Mouse (Mus musculus) heart, embryonic 10.5 days (tissue): ENCODE data around the gene Fam53b. TPM values are rescaled to one million over a fixed set of nuclear protein-coding genes. Genes with fewer than 3 reads are reported as not detected.

Experiments
- DNase-seq: peaks from one replicate; pipeline ENCODE4 v3.0.0-alpha.2; 2017; ENCODE audit warnings: low spot score
- H3K27ac ChIP-seq: fragments of 300-500 bp; sonication (generic); 2 replicates; pipeline ENCODE4 v1.5.1; 2016; ENCODE audit warnings: mild to moderate bottlenecking
- H3K27me3 ChIP-seq: fragments of 300-500 bp; sonication (generic); 2 replicates; pipeline ENCODE4 v1.6.1; 2016; ENCODE audit warnings: mild to moderate bottlenecking; ENCODE audit not compliant: poor library complexity, insufficient read depth, severe bottlenecking
- H3K36me3 ChIP-seq: fragments of 300-500 bp; sonication (generic); 2 replicates; pipeline ENCODE4 v1.6.1; 2016; ENCODE audit warnings: mild to moderate bottlenecking, moderate library complexity
- H3K4me1 ChIP-seq: fragments of 300-500 bp; sonication (generic); 2 replicates; pipeline ENCODE4 v1.6.1; 2016; ENCODE audit warnings: mild to moderate bottlenecking
- H3K4me3 ChIP-seq: fragments of 300-500 bp; sonication (generic); 2 replicates; pipeline ENCODE4 v1.5.1; 2016; ENCODE audit warnings: mild to moderate bottlenecking, moderate library complexity
- H3K9me3 ChIP-seq: fragments of 300-500 bp; sonication (generic); 2 replicates; pipeline ENCODE4 v1.6.1; 2016; ENCODE audit warnings: mild to moderate bottlenecking, moderate library complexity
- WGBS: fragments of 180-500 bp; shearing (Covaris S2); methylation state at CpG from one replicate; pipeline ENCODE4 v1.1.7; 2016; 5-methylcytosine and 5-hydroxymethylcytosine counted together
- polyA plus RNA-seq: library from polyadenylated mRNA; unstranded; fragments of >200 nt; fragmentation: Nextera tagmentation; extraction: Ambion mirVana; gene quantifications from 2 replicates; pipeline ENCODE4 v1.2.1, GENCODE M21; 2016

Gene Fam53b
- polyA plus RNA-seq, 1 experiment from 2014 or later = 17.7 TPM

DNA sequence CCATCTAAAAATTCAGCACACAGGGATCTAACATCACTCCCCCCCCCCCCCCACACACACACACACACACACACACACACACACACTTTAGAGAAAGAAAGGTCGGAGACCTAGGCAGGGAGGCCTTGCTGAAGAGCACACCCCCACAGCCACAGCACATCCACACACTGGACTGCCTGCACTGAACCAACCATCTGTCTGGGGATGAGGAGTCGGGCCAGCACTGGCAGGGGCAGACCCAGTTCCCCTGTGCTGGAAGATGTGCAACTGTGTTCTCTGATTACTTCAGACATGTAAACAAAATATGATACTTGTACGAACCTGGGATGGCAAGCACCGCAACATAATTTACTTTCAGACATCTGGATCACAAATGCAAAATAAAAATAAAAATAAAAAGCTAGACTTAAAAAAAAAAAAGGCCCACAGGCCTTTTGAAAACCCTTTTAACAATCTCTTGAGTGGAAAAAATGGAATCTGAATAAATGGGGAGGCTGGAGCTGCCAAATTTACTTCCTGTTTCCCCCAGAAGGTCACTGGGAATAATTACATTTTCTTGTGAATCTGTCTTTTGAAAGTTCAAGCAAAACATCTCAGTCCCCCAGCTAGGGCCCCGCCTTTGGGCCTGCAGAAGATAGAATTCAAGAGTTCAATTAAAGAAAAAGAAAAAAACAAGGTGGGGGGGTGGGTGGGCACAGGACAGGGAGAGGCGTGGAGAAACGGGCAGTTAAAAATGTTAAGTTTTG is 5.5 kb downstream of the Fam53b start:
- no peak overlapping the region for H3K4me3 ChIP-seq
- no peak for DNase-seq
- no peaks in the 10 kb centered on the region for H3K36me3 ChIP-seq
- H3K27ac ChIP-seq = peak overlapping the region; percentile 84
- peaks cover 97% of the 10 kb centered on the region for H3K4me1 ChIP-seq
- 49% methylated on average over 7 of the region's 7 CpGs for WGBS
- no peaks in the 10 kb centered on the region for H3K27me3 ChIP-seq
- no peaks in the 10 kb centered on the region for H3K9me3 ChIP-seq

DNA sequence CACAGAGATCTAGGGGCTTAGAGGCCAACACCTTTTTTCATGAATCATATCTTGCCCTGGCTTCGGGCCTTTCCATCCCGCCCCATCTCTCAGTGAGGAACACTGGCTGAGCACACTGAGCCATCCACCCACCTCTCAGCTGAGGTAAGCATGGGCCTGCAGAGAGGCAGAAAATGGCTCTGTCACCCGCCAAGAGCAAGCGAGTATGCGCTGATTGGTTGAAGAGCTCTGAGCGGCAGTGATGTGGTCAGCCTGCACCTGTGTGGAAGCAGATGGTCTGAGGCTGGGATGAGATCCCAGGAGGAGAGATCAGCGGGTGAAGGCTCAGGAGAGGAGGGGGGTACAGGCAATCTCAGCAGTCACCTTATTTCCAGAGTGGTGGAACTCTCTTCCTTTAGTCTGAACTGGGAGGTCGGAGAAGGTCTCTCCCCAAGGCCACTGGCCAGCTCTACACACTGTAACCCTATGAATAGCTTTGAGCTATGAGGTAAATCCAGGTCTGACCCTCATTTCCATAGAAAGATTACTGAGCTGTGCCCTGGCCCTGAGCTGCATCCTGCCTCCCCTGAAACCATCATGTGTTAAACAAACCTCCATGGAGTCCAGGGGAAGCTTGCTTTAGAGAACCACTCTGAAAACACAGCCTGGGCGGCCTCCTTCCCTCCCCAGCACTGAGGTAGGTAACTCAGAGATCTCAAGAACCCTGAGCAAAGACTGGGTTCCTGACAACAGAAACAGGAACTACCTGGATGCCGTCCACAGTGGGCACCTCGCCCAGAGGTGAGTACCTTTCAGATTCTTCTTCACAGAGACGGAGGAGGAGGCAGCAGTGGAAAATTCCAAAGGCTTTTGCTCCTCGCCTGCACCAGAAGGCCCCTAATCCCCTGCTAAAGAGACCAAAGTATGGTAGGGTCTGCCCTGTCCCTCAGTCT is 6.5 kb downstream of the Fam53b start:
- H3K27me3 ChIP-seq = no peaks in the 10 kb centered on the region
- 57% methylated on average over 13 of the region's 13 CpGs for WGBS

DNA sequence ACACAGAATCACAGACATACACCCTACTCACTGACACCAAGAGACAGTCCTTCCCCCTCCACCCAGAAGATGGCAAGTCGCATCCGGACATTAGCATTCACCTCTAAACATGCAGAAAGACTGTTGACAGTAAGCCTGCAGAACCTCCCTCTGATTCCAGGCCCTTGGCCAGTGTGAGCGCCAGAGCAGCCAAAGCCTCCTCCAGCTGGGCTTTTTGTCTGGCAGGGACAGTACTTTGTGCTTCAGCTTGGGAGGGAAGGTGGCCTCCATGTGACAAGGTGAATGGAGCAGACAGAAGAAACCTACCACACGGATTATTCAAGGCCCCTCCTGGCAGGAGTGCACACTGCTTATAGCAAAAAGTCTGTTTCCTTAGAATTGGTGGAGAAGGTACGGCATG is 7.4 kb downstream of the Fam53b start:
- no peaks in the 10 kb centered on the region for H3K27me3 ChIP-seq
- peak overlapping the region; percentile 73 for H3K27ac ChIP-seq
- H3K36me3 ChIP-seq = no peaks in the 10 kb centered on the region
- WGBS = 68% methylated on average over 5 of the region's 5 CpGs
- no peaks in the 10 kb centered on the region for H3K9me3 ChIP-seq
- H3K4me3 ChIP-seq = no peak overlapping the region
- peak; percentile 64 for DNase-seq
- H3K4me1 ChIP-seq = peaks cover 97% of the 10 kb centered on the region

More for the DNA sequence above, 6.5 kb downstream of the Fam53b start:
- peak; percentile 73 for DNase-seq
- H3K36me3 ChIP-seq = no peaks in the 10 kb centered on the region
- H3K9me3 ChIP-seq = no peaks in the 10 kb centered on the region
- no peak overlapping the region for H3K4me3 ChIP-seq
- peaks cover 97% of the 10 kb centered on the region for H3K4me1 ChIP-seq
- H3K27ac ChIP-seq = peak overlapping the region; percentile 73

DNA sequence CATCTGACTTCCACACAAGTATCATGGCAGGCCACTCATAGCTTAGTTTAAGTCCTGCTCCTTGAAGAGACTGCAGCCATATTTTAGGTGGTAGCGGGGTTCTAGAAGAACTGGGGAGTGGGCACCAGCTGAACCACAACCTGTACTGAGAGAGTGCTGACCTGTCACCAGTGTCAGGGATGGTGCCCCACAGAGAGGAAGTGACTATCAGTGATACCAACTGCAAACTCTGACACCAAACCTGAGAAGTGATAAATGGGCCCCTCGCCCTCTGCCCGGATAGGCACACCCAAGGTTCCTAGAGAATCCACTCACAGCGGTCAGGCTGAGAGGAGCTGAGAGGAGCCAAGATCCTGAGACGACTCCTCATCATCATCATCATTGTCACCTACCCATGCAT is 8.7 kb downstream of the Fam53b start:
- H3K4me1 ChIP-seq = peaks cover 98% of the 10 kb centered on the region
- H3K27me3 ChIP-seq = no peaks in the 10 kb centered on the region
- no peak overlapping the region for H3K4me3 ChIP-seq
- peaks cover 4% of the 10 kb centered on the region; the same call in 1 of the 2 replicates for H3K36me3 ChIP-seq
- no peak for DNase-seq
- H3K27ac ChIP-seq = no peak overlapping the region; the same call in 1 of the 2 replicates
- H3K9me3 ChIP-seq = no peaks in the 10 kb centered on the region
- 63% methylated on average over 5 of the region's 5 CpGs for WGBS

DNA sequence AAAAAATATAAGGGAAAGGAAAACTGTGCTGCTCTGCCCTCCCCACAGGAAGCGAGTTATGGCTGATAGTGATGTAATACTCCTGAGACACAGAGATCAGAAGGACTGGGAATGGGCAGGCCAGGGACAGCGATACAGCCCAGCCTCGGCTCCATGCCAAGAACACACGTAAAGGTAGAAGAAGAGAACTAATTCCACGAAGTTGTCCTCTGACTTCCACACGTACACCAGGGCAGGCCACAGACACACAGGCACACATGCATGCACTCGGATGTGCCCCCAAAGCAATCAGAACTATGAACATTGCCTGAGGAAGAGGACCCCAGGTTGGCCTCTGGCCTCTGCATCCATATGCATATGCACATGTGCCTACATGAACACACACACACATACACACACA is 9.2 kb downstream of the Fam53b start:
- Histone ChIP-seq H3K4me1 (peaks cover 98% of the 10 kb centered on the region), H3K27ac (peak overlapping the region; percentile 80; the same call in 1 of the 2 replicates), H3K9me3 (no peaks in the 10 kb centered on the region), H3K36me3 (peaks cover 4% of the 10 kb centered on the region; the same call in 1 of the 2 replicates), H3K4me3 (no peak overlapping the region), H3K27me3 (no peaks in the 10 kb centered on the region)
- DNase-seq = no peak
- WGBS = 75% methylated on average over 7 of the region's 7 CpGs

DNA sequence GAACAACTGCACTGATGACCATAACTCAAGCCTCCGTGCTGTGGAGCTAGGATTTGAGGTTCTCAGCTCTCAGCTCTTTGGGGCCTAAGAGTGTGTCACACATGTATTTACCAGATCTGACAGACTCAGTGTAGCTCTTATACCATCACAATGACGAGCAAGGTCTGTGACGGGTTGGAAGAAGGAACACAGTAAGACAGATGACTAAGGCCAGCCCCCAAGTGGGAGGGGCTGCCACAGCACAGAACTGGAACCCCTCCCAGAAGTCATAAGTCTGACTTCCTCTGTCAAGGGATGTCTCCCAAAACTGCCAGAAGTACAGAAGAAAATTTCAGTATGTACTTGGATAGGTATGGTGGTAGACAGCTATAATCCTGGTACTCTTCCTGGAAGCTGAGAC is 9.7 kb downstream of the Fam53b start:
- H3K36me3 ChIP-seq = peaks cover 4% of the 10 kb centered on the region; the same call in 1 of the 2 replicates
- WGBS = 74% methylated on average over 3 of the region's 3 CpGs

DNA sequence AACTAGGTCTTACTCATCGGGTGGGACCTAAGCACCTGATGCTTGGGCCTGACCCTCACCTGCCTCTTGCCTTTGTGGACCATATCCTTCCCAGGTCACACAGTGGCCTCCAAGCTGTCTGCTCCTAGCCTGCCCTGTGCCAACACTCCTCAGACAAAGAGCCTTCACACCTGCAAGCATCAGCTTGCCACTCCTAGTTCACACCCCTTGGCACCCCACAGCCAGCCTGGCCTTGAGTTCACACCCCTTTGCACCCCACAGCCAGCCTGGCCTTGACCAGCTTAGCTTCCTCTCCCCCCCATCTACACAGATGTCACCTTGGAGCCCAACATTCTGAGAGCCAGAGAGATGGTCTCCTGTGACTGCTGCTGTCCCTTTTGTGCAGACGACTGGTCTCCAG is 10.3 kb downstream of the Fam53b start:
- no peaks in the 10 kb centered on the region for H3K27me3 ChIP-seq
- no peak overlapping the region for H3K4me3 ChIP-seq
- peak overlapping the region; percentile 80 for H3K27ac ChIP-seq
- peaks cover 4% of the 10 kb centered on the region; the same call in 1 of the 2 replicates for H3K36me3 ChIP-seq
- H3K9me3 ChIP-seq = no peaks in the 10 kb centered on the region
- peaks cover 94% of the 10 kb centered on the region for H3K4me1 ChIP-seq
- no peak for DNase-seq
- WGBS = 67% methylated on average over 2 of the region's 2 CpGs

More for the DNA sequence above, 9.7 kb downstream of the Fam53b start:
- H3K27ac ChIP-seq = peak overlapping the region; percentile 80; the same call in 1 of the 2 replicates
- peaks cover 98% of the 10 kb centered on the region for H3K4me1 ChIP-seq
- H3K4me3 ChIP-seq = no peak overlapping the region
- no peak for DNase-seq
- H3K27me3 ChIP-seq = no peaks in the 10 kb centered on the region
- no peaks in the 10 kb centered on the region for H3K9me3 ChIP-seq

DNA sequence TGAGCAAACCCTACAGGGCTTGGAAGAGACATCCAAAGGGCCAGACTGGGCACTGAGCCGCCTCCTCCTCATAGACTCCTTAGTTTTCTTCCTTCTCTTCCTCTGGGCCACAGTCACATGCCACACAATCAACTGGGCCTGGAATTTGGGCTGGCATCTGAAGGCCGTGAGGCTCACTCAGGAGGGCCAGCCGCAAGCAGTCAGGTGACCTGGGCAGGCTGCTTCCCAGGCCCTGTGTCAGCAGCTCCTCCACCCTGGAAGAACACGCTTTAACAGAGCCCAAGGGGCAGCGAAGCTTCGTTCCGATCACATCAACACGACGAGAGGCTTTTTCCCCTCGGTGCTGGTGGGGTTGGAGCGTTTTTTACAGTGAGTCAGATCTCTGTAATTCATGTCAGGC is 11.0 kb downstream of the Fam53b start:
- no peaks in the 10 kb centered on the region for H3K9me3 ChIP-seq
- WGBS = 68% methylated on average over 11 of the region's 11 CpGs
- peaks cover 88% of the 10 kb centered on the region for H3K4me1 ChIP-seq
- H3K27ac ChIP-seq = peak overlapping the region; percentile 80
- H3K27me3 ChIP-seq = no peaks in the 10 kb centered on the region
- peaks cover 4% of the 10 kb centered on the region; the same call in 1 of the 2 replicates for H3K36me3 ChIP-seq
- H3K4me3 ChIP-seq = no peak overlapping the region
- DNase-seq = no peak

DNA sequence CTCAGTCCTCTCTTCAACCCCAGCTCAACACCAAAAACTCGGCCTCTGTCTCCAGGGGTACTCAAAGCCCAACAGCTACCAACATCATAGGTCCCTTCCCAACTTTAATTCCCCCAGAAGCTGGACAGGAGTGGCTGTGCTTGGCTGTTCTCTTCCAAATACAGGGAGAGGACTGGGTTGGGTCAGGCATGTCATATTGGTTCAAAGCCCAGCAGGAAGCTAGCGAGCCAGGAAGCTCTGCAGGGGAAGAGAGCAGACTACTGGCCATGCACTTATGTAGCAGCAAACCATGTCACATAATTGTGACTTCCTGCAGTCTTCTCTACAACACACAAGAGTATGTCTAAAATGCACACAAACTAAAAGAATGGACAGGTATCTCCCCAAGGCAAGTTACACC is 11.6 kb downstream of the Fam53b start:
- Histone ChIP-seq H3K4me3 (no peak overlapping the region), H3K27ac (peak overlapping the region; percentile 80), H3K27me3 (no peaks in the 10 kb centered on the region), H3K4me1 (peaks cover 81% of the 10 kb centered on the region), H3K36me3 (peaks cover 4% of the 10 kb centered on the region; the same call in 1 of the 2 replicates), H3K9me3 (no peaks in the 10 kb centered on the region)
- 79% methylated on average over 2 of the region's 2 CpGs for WGBS
- no peak for DNase-seq

DNA sequence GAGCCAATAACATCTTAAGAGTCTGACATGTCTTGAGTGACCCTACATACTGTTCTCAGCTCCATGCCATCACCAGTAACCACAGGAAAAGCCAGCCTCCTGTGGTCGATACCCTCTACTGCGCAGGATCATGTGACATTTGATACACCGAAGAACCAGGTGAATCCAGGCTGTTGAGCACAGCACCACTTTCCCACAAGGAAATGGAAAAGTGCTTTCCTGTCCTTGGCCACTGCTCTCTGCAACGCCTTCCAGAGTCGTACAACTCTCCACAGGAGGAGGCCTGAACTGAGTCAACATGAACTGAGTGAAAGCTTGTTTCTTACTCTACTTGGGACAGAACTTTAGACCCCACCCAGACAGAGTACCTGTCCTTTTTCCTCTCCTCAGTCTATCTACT is 12.2 kb downstream of the Fam53b start:
- Histone ChIP-seq H3K36me3 (peaks cover 4% of the 10 kb centered on the region; the same call in 1 of the 2 replicates), H3K9me3 (no peaks in the 10 kb centered on the region), H3K4me1 (peaks cover 76% of the 10 kb centered on the region), H3K4me3 (no peak overlapping the region), H3K27me3 (no peaks in the 10 kb centered on the region), H3K27ac (peak overlapping the region; percentile 82; the same call in 1 of the 2 replicates)
- 88% methylated on average over 5 of the region's 5 CpGs for WGBS
- no peak for DNase-seq

DNA sequence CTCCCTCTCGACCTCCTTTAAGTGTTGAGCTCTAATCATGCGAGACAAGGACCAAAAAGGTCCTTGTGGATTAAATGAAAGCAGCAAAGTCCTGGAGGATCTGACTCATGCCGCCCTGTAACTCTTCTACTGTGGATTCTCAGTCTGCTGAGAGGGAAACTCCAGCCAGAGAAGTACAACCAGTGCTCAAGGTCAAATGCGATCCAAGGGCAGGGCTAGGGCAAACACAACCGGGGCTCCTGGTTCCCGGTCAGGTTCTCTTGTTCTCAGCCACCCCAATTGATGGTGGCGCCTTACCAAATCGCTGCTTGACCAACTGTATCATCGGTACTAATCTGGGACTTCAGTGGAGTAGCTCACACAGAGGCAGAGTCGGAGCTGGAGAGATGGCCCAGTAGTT is 12.8 kb downstream of the Fam53b start:
- H3K4me1 ChIP-seq = peaks cover 69% of the 10 kb centered on the region
- no peaks in the 10 kb centered on the region for H3K9me3 ChIP-seq
- H3K27ac ChIP-seq = peak overlapping the region; percentile 82

DNA sequence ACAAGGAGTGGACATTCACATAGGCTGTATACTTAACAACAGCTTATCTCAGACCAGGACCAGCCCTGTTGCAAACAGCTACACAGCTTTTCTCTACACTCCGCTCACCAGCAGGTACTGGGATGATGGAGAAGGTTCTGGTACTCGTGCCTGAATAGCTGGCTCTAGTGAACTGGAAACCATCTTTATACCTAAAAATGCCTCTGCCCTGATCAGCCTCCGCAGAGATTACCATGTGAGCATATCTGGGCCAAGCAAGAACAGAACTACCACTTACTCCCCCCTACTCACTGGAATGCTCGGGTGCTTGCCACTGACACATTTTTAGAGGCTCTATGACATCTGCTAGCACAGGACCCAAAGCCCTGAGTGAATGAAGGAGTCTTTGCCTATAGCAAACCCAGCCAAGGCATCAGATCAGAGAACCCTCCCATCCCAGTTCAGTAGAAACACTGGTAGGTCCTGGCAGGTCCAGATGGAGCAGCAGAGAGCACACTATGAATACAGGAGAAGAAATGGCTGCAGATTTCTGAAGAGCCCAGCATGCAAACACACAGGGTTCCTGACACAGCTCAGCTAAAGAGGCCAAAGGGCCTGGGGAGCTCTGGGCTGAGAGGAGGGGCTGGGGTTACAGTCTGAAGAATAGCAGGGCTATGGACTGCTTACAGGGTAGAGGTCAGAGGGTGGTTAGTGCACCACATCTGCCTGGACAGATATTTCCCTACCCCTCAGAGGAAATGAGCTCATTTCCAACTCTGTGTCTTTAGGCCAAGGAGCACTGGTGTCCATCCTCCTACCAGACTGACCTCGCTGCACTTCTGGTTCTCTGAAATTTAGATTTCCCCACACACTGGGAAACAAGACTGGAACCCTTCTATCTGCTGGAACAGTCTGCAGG is 14.3 kb downstream of the Fam53b start:
- H3K4me1 ChIP-seq = peaks cover 58% of the 10 kb centered on the region
- DNase-seq = no peak
- no peak overlapping the region for H3K4me3 ChIP-seq
- WGBS = 79% methylated on average over 5 of the region's 5 CpGs
- H3K27me3 ChIP-seq = no peaks in the 10 kb centered on the region
- no peaks in the 10 kb centered on the region for H3K9me3 ChIP-seq
- peaks cover 4% of the 10 kb centered on the region; the same call in 1 of the 2 replicates for H3K36me3 ChIP-seq
- peak overlapping the region; percentile 82; the same call in 1 of the 2 replicates for H3K27ac ChIP-seq

More for the DNA sequence above, 12.8 kb downstream of the Fam53b start:
- no peak overlapping the region for H3K4me3 ChIP-seq
- no peaks in the 10 kb centered on the region for H3K27me3 ChIP-seq
- 74% methylated on average over 10 of the region's 10 CpGs for WGBS
- no peak for DNase-seq
- H3K36me3 ChIP-seq = peaks cover 4% of the 10 kb centered on the region; the same call in 1 of the 2 replicates
